In the genomic region with DNA sequence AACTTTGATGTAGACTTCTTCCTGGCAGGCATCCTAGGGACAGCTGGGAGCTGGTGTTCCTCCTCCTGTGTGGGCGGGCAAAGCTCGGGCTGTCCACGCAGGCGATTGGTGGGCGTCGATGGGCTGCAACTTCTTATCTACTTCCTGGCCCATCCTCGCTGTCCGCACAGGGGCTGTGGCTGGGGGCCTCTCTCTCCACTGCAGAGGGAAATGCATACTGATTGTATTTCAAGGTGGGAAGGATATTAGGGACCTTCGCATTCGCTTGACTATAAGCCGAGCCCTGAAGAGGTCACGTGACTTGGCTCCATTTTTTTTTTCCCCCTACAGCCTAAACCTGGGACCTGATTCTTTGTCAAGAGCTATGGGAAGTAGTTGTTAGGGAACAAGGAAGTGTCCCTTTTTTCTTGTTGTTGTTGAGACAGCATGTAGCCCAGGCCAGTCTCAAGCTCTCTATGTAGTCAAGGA, we compare ENCODE assay signal across 8 mouse cellular contexts.
DNase-seq lines count a peak whose midpoint lies in the region; ATAC-seq and TF ChIP-seq lines count a peak whose summit lies in the region.

No protein-coding gene starts in this region.

- ATAC-seq in heart, embryonic 13.5 days (ENCODE audit: extremely low read depth, insufficient number of reproducible peaks, low FRiP score, low TSS enrichment) = peak; percentile 64; the same call in 1 of the 2 replicates
- peak; percentile 78; the same call in 1 of the 2 replicates for ATAC-seq in stomach, postnatal 0 days (ENCODE audit: low FRiP score, low TSS enrichment)
- no peak for ATAC-seq in inflammation-experienced regulatory T-cells, adult 6 months

- peak; percentile 12 to 18 for DNase-seq in cerebellum, postnatal 36 days
- no peak for DNase-seq in cerebellum, adult 11-12 months
- DNase-seq in kidney, postnatal 4 days = peak; percentile 89 to 93
- peak; percentile 85 for DNase-seq in lung, postnatal 14 days
- DNase-seq in stomach, postnatal 0 days (ENCODE audit: low spot score) = peak; percentile 68

- H3K36me3 ChIP-seq in heart, embryonic 13.5 days = peaks cover 10% of the 10 kb centered on the region
- H3K36me3 ChIP-seq in stomach, postnatal 0 days (ENCODE audit: control insufficient read depth, insufficient read depth, low read length) = no peaks in the 10 kb centered on the region

- WGBS in bone marrow, adult 2 months = 6% methylated on average over 12 of the region's 12 CpGs
- 9% methylated on average over 12 of the region's 12 CpGs for WGBS in heart, embryonic 13.5 days
- WGBS in stomach, postnatal 0 days = 28% methylated on average over 12 of the region's 12 CpGs

- H3K4me3 ChIP-seq in bone marrow, adult 2 months (replicated peaks; ENCODE audit: control insufficient read depth, low read depth, low read length) = peak overlapping the region; percentile 67
- H3K4me3 ChIP-seq in heart, embryonic 13.5 days = peak overlapping the region; percentile 46
- H3K4me3 ChIP-seq in stomach, postnatal 0 days (ENCODE audit: low read depth, low read length) = peak overlapping the region; percentile 30; the same call in 1 of the 2 replicates

- H3K9ac ChIP-seq in heart, embryonic 13.5 days = peak overlapping the region; percentile 64
- no peak overlapping the region for H3K9ac ChIP-seq in stomach, postnatal 0 days (ENCODE audit: low read length)

- TF ChIP-seq CTCF in bone marrow, adult 2 months (IDR thresholded peaks at IDR 0.05; ENCODE audit: control insufficient read depth, insufficient read depth, low read length) = no peak
- TF ChIP-seq CTCF in stomach, postnatal 0 days (IDR thresholded peaks at IDR 0.05; ENCODE audit: low read depth) = peak; percentile 6; the same call in 1 of the 2 replicates

- peak overlapping the region; percentile 64 for H3K4me2 ChIP-seq in heart, embryonic 13.5 days
- H3K4me2 ChIP-seq in stomach, postnatal 0 days (replicated peaks; ENCODE audit: low read depth) = peak overlapping the region; percentile 40; the same call in 1 of the 2 replicates

- no peak overlapping the region; the same call in 1 of the 2 replicates for H3K27ac ChIP-seq in bone marrow, adult 2 months (ENCODE audit: control insufficient read depth, insufficient read depth, low read depth, low read length, poor library complexity)
- H3K27ac ChIP-seq in heart, embryonic 13.5 days (replicated peaks) = peak overlapping the region; percentile 63
- H3K27ac ChIP-seq in stomach, postnatal 0 days (replicated peaks) = 0 out of 2 replicates have a peak overlapping the region, but pooled peaks have one; percentile 25

- TF ChIP-seq EP300 in stomach, postnatal 0 days (optimal IDR thresholded peaks at IDR 0.05) = no peak

- peaks cover 1% of the 10 kb centered on the region for H3K4me1 ChIP-seq in bone marrow, adult 2 months (ENCODE audit: control insufficient read depth, insufficient read depth, low read length)
- peaks cover 56% of the 10 kb centered on the region for H3K4me1 ChIP-seq in heart, embryonic 13.5 days
- peaks cover 3% of the 10 kb centered on the region for H3K4me1 ChIP-seq in stomach, postnatal 0 days (replicated peaks; ENCODE audit: control insufficient read depth, insufficient read depth)

- H3K27me3 ChIP-seq in heart, embryonic 13.5 days (replicated peaks) = no peaks in the 10 kb centered on the region
- no peaks in the 10 kb centered on the region for H3K27me3 ChIP-seq in stomach, postnatal 0 days (ENCODE audit: control insufficient read depth, insufficient read depth, low read length)

- H3K9me3 ChIP-seq in heart, embryonic 13.5 days = no peaks in the 10 kb centered on the region
- no peaks in the 10 kb centered on the region for H3K9me3 ChIP-seq in stomach, postnatal 0 days (ENCODE audit: control insufficient read depth, low read length)

- no peak for TF ChIP-seq POLR2A in bone marrow, adult 2 months (IDR thresholded peaks at IDR 0.05; ENCODE audit: borderline replicate concordance, control insufficient read depth, low read depth, low read length)
